Mouse (Mus musculus) neural tube, embryonic 14.5 days (tissue): ENCODE measurements around the gene Gm6871. TPM values are rescaled to one million over a fixed set of nuclear protein-coding genes. Genes with fewer than 3 reads are reported as not detected.
"Not testable (repeated sequence)": the region's sequence is repeated elsewhere in the genome, so short reads cannot be mapped to it uniquely, and the experiment has no call there.

Experiments used
- ATAC-seq: fragments of 200-750 bp; cut with Nextera tagmentation; 2 replicates; pipeline ENCODE4 v1.8.0; 2017; ENCODE audit warnings: low read depth, mild to moderate bottlenecking, moderate TSS enrichment, moderate library complexity
- H3K27ac ChIP-seq: fragments of 300-500 bp; sonication (generic); 2 replicates; pipeline ENCODE4 v1.5.1; 2014; ENCODE audit warnings: low read depth, mild to moderate bottlenecking, control low read depth, low read length, moderate library complexity, mixed read lengths
- H3K27me3 ChIP-seq: fragments of 300-500 bp; sonication (generic); 2 replicates; pipeline ENCODE4 v1.6.1; 2014; ENCODE audit warnings: low read length; ENCODE audit not compliant: control insufficient read depth, insufficient read depth
- H3K36me3 ChIP-seq: fragments of 300-500 bp; sonication (generic); 2 replicates; pipeline ENCODE4 v1.6.1; 2014; ENCODE audit warnings: low read length, mixed read lengths; ENCODE audit not compliant: control insufficient read depth, insufficient read depth
- H3K4me1 ChIP-seq: fragments of 300-500 bp; sonication (generic); 2 replicates; pipeline ENCODE4 v1.6.1; 2014; ENCODE audit warnings: low read length; ENCODE audit not compliant: control insufficient read depth, insufficient read depth
- H3K4me2 ChIP-seq: fragments of 300-500 bp; sonication (generic); 2 replicates; pipeline ENCODE4 v1.6.1; 2014; ENCODE audit warnings: mild to moderate bottlenecking, low read depth, low read length, control low read depth
- H3K4me3 ChIP-seq: fragments of 300-500 bp; sonication (generic); 2 replicates; pipeline ENCODE4 v1.5.1; 2014; ENCODE audit warnings: low read depth, low read length, control low read depth, mixed read lengths
- H3K9ac ChIP-seq: fragments of 300-500 bp; sonication (generic); replicated peaks from 2 replicates; pipeline ENCODE4 v1.6.1; 2014; ENCODE audit warnings: low read depth, mild to moderate bottlenecking, control low read depth, low read length, mixed read lengths
- H3K9me3 ChIP-seq: fragments of 300-500 bp; sonication (generic); 2 replicates; pipeline ENCODE4 v1.6.1; 2016; ENCODE audit warnings: low read length; ENCODE audit not compliant: control insufficient read depth
- WGBS: fragments of 180-500 bp; shearing (Covaris S2); extraction: QIAGEN DNeasy Blood & Tissue Kit; methylation state at CpG from one replicate; pipeline ENCODE4 v1.1.7; 2014; 5-methylcytosine and 5-hydroxymethylcytosine counted together
- polyA plus RNA-seq: library from polyadenylated mRNA; unstranded; fragments of >200 nt; fragmentation: Nextera tagmentation; extraction: Ambion mirVana; gene quantifications from 2 replicates; pipeline ENCODE4 v1.2.1, GENCODE M21; 2014

Gm6871 gene
- not detected in 2 replicates for polyA plus RNA-seq

- not testable (repeated sequence) for H3K36me3 ChIP-seq, H3K27me3 ChIP-seq, ATAC-seq, H3K4me2 ChIP-seq, H3K4me1 ChIP-seq, H3K4me3 ChIP-seq, H3K9me3 ChIP-seq, H3K9ac ChIP-seq, H3K27ac ChIP-seq
- 85% methylated on average over 5 of the region's 6 CpGs for WGBS
Observed at GRCm38 (mm10) chr7:41573562-41573961, at the start of gene Gm6871. TSS of gene Gm6871 (minus strand) at chr7:41573662.

- not testable (repeated sequence) for H3K9ac ChIP-seq, H3K27me3 ChIP-seq, H3K4me3 ChIP-seq, ATAC-seq, H3K27ac ChIP-seq, H3K4me1 ChIP-seq, H3K9me3 ChIP-seq, H3K4me2 ChIP-seq
- peaks cover 13% of the 10 kb centered on the region for H3K36me3 ChIP-seq
- WGBS = 91% methylated on average over 1 of the region's 1 CpGs
Observed at GRCm38 (mm10) chr7:41616241-41616640, 42.8 kb upstream of the Gm6871 start.

GRCm38 (mm10) chr7:41611654-41612053 is 38.2 kb upstream of the Gm6871 start:
- Histone ChIP-seq H3K4me3 (no peak overlapping the region), H3K4me1 (no peaks in the 10 kb centered on the region), H3K27me3 (no peaks in the 10 kb centered on the region), H3K27ac (no peak overlapping the region), H3K9me3 (no peaks in the 10 kb centered on the region), H3K9ac (no peak overlapping the region), H3K4me2 (no peak overlapping the region), H3K36me3 (peaks cover 13% of the 10 kb centered on the region)
- 88% methylated on average over 3 of the region's 3 CpGs for WGBS
- ATAC-seq = no peak

GRCm38 (mm10) chr7:41599932-41600548 is 26.6 kb upstream of the Gm6871 start:
- H3K9me3 ChIP-seq = no peaks in the 10 kb centered on the region
- peak overlapping the region; percentile 58 for H3K4me3 ChIP-seq
- WGBS = 8% methylated on average over 3 of the region's 3 CpGs
- H3K4me2 ChIP-seq = peak overlapping the region; percentile 73
- no peaks in the 10 kb centered on the region for H3K36me3 ChIP-seq
- H3K27ac ChIP-seq = no peak overlapping the region
- peak overlapping the region; percentile 60 for H3K9ac ChIP-seq
- no peaks in the 10 kb centered on the region for H3K27me3 ChIP-seq
- no peak for ATAC-seq
- 0 out of 2 replicates have a peak, but pooled peaks cover 10% of the 10 kb centered on the region for H3K4me1 ChIP-seq

GRCm38 (mm10) chr7:41599034-41599813 is 25.8 kb upstream of the Gm6871 start, which contains the start of gene 2610021A01Rik:
TSS of gene 2610021A01Rik (plus strand) at chr7:41599230.
- WGBS = under 1% methylated on average over 41 of the region's 41 CpGs
- Histone ChIP-seq H3K27ac (0 out of 2 replicates have a peak within 1 kb of the TSS, but pooled peaks have one; percentile 34), H3K4me3 (peak within 1 kb of the TSS; percentile 58), H3K36me3 (no peaks in the 10 kb centered on the region), H3K27me3 (no peaks in the 10 kb centered on the region), H3K4me1 (0 out of 2 replicates have a peak, but pooled peaks cover 10% of the 10 kb centered on the region), H3K9me3 (no peaks in the 10 kb centered on the region), H3K4me2 (peak within 1 kb of the TSS; percentile 73), H3K9ac (peak within 1 kb of the TSS; percentile 60)
- peak; percentile 99 for ATAC-seq

GRCm38 (mm10) chr7:41598615-41599014 is 25.2 kb upstream of the Gm6871 start:
- no peak overlapping the region for H3K27ac ChIP-seq
- 49% methylated on average over 5 of the region's 5 CpGs for WGBS

GRCm38 (mm10) chr7:41587831-41588230 is 14.4 kb upstream of the Gm6871 start:
- not testable (repeated sequence) for ATAC-seq, H3K4me1 ChIP-seq, H3K27me3 ChIP-seq, H3K27ac ChIP-seq, H3K9me3 ChIP-seq, H3K36me3 ChIP-seq, H3K4me3 ChIP-seq, H3K4me2 ChIP-seq, H3K9ac ChIP-seq

More at GRCm38 (mm10) chr7:41598615-41599014, 25.2 kb upstream of the Gm6871 start:
- peak; percentile 57 for ATAC-seq
- no peaks in the 10 kb centered on the region for H3K36me3 ChIP-seq
- H3K4me1 ChIP-seq = 0 out of 2 replicates have a peak, but pooled peaks cover 10% of the 10 kb centered on the region
- H3K9ac ChIP-seq = no peak overlapping the region
- peak overlapping the region; percentile 73 for H3K4me2 ChIP-seq
- peak overlapping the region; percentile 58 for H3K4me3 ChIP-seq
- H3K9me3 ChIP-seq = no peaks in the 10 kb centered on the region
- H3K27me3 ChIP-seq = no peaks in the 10 kb centered on the region

GRCm38 (mm10) chr7:41582028-41582427 is 8.6 kb upstream of the Gm6871 start:
- Histone ChIP-seq H3K36me3 (no peaks in the 10 kb centered on the region), H3K4me3 (no peak overlapping the region), H3K4me2 (no peak overlapping the region), H3K9ac (no peak overlapping the region), H3K27ac (no peak overlapping the region), H3K27me3 (no peaks in the 10 kb centered on the region), H3K4me1 (no peaks in the 10 kb centered on the region), H3K9me3 (no peaks in the 10 kb centered on the region)
- no peak for ATAC-seq

- ATAC-seq = no peak
- no peak overlapping the region for H3K27ac ChIP-seq
- 93% methylated on average over 2 of the region's 2 CpGs for WGBS
Observed at GRCm38 (mm10) chr7:41577956-41578355, 4.5 kb upstream of the Gm6871 start.

More at GRCm38 (mm10) chr7:41577956-41578355, 4.5 kb upstream of the Gm6871 start:
- no peak overlapping the region for H3K4me3 ChIP-seq
- H3K36me3 ChIP-seq = no peaks in the 10 kb centered on the region
- no peaks in the 10 kb centered on the region for H3K4me1 ChIP-seq
- H3K4me2 ChIP-seq = no peak overlapping the region
- no peak overlapping the region for H3K9ac ChIP-seq
- H3K27me3 ChIP-seq = no peaks in the 10 kb centered on the region
- no peaks in the 10 kb centered on the region; the same call in 1 of the 2 replicates for H3K9me3 ChIP-seq
